Mouse (Mus musculus): ENCODE measurements around the gene Nectin4.
A peak's percentile ranks its signal among the peaks of the same experiment; 100 is the strongest.
"Not testable (repeated sequence)": the region's sequence is repeated elsewhere in the genome, so short reads cannot be mapped to it uniquely, and the experiment has no call there.

Gene Nectin4

DNA sequence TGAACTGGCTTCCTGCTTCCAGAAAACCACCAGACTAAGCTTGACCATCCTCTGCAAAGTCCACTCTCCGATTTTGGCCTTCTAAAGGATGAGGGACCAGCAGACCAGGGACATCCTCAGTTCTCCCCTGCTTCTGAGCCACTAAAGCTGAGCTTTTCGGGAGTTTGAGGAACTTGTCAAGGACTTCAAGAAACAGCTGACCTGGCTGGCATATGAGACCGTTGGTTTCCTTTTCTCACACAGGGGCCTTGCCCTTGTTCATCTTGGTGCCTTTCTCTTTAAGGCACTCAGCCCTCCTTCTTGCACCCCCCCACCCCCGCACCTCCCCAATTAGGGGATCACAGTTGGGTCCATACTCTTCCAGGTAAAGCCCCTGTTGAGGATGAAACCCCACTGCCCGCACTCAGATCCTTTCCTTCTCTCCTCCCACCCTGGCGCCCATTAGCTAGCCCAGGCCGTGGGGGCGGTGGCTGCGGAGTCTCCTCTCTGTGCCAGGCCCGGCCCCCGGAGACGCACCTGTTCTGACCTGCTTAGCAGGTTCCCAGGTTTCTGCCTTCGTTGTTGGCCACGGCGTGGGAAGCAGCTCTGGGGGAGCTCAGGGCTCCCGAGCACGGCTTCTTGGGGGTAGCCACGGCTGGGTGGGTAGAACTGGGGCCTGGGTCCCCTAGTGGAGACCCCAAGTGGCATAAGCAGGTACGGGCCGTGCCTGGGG lies at the start of gene Nectin4:
Gene Nectin4, plus strand, starts transcription at position 255 of the 712 bp plus-strand sequence.
- no peak for DNase-seq

DNA sequence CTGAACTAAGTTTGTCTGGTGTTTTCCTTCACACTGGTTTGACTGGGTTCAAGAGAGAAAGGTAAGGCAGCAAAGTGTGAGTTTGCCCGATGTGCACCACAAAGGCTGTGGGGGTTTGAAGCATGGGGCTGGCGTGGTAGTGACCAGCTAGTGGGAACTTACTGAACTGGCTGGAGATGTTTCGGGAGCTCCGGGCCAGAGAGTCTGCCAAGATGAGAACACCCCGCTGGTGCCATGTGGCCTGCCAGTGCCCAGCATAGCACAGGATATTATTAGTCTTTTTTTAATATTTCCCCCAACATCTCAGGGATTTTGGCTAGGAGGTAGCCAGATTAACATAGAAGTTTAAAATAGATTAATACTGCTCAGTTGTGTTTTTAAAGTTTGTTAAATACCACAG lies 49.7 kb upstream of the Nectin4 start:
- DNase-seq: peak; percentile 81

DNA sequence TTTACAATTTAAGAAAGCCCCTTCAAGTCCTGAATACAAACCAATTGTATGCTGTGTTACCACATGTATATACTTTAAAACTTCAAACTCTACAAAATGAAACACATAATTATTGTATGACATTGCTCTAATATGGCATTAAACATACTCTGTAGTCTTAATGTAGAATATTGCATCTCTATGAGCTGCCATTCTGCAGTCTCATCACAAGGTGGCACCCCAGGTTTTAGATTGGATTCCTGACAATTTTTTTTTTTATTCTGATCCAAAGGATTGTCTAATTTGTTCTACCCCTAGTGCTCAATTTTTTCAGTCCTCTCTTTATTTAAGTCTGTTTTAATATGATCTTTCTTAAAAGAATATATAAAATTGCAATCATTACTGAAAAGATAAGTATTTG lies 48.5 kb upstream of the Nectin4 start:
- no peak for DNase-seq

GRCm38 (mm10) chr1:171322012-171322411 lies 47.9 kb upstream of the Nectin4 start:
- DNase-seq: no peak

GRCm38 (mm10) chr1:171325571-171325970 lies 44.3 kb upstream of the Nectin4 start:
- DNase-seq: no peak

DNA sequence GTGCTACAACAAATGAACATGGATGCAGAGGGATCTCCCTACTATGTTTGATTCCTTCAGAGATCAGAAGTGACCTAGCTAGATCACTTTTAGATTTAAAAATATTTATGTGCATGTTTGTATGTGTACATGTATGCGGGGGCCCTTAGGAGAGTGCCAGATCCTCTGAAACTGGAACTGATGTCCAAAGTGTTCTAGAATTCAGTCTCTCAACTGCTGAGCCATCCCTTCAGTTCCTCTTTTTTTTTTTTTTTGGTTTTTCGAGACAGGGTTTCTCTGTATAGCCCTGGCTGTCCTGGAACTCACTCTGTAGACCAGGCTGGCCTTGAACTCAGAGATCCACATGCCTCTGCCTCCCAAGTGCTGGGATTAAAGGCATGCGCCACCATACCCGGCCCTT lies 43.3 kb upstream of the Nectin4 start:
- DNase-seq: not testable (repeated sequence)

- peak; percentile 37 for DNase-seq
These were observed 41.7 kb upstream of the Nectin4 start for GRCm38 (mm10) chr1:171328244-171328643.

DNA sequence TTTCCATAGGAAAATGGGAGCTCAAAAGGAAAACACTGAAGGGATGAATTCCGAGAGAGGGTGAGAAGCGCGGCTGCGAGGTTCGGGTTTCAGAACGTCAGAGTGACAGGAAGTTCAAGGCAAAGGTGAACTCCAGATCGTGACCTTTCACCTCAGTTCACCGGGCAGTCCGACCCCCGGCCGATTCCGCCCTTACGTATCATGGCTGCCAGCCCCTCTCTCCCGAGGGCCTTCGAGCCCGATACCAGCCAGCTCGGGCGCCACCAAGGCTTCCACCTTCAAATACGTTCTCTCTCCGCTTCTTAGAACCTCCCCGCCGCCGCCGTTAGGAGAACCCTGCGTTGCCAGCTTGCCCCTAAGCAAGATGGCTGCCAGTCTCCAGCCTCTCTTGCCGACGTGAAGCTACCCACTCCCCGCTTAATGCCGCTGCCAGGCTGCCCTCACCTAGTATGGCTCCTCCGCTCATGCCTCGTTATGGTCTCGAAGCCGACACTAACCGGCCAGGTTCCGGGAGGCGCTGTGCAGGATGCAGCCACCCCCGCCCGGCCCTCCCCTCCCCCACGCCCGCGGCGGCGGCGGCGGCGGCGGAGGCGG lies 41.0 kb upstream of the Nectin4 start, which contains the start of gene Dedd:
Gene Dedd, plus strand, starts transcription at position 307 of the 594 bp plus-strand sequence.
- peak; percentile 97 for DNase-seq

DNA sequence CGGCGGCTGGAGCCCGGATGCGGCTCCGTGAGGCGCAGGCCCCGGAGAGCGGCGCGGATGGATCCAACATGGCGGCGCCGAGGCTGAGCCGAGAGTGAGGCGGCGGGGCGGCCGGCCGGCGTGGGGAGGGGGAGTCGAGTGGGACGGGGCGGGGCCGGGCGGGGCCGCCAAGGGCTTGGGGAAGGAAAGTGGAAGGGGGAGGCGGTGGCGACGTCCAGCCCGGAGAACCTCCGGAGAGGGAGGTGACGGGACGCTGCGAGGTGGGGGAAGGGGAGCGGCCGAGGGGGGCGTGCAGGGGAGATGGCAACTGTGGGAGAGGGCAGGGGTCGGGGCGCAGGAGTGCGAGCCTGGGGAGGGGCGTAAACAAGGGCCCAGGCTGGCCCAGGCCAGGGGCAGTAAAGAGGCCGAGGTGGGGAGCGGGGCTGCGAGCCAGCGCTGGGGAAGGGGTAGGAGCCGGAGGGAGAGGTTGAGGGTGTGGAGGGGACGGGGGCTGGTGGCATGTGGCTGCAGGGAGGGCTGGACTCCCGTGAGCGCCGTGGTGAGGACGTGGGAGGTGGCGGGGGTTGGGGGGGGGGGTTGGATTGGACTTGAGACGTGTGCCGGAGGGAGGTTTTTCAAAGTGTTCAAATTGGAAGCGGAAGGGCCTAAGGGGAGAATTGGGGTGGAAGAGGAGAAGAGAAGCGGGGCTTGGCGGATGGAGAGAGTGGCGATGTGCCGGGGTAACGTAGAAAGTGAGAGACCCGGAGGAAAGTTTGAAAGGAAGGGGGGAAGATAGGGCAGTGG lies 40.3 kb upstream of the Nectin4 start:
- peak; percentile 83 for DNase-seq

GRCm38 (mm10) chr1:171330216-171330560 lies 39.7 kb upstream of the Nectin4 start:
- no peak for DNase-seq

DNA sequence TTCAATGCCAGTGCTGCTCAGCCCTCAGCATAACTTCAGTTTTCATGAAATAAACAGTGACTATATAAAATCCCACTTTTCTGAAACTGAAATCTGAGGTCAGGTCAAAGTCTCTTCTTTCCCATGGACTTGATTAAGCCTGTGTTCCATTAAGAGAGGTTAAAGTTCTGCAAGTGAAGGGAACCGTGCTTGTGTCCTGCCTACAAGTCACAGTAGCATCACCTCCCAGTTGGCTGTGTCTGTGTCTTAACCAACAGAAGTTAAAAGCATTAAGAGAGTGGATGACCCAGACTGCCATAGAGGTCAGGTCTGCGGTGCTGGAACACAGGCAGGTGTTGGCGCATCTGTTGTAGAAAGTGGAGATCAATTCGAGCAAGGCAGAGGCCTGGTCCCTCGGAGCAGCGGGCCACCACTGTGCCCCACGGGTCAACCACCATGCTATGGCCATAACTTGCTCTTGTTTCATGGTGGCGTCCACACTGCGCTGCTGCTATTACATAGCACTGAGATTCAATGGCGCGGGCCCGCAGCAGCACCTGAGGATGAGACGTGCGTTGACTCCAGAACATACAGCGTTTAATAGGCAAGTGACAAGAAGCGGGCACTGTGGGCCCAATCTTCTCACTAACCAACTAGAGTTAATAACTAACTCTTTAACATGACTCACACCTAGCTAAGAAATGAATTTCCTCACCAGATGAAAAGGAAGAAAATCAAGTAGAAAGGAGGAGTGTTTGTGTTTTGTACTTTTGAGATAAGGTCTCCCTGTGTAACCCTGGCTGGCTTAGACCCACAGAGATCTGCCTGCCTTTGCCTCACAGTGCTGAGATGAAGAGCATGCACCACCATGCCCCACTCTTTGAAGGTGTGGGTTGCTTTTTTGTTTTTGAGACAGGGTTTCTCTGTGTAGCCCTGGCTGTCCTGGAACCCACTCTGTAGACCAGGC lies 27.4 kb upstream of the Nectin4 start:
- DNase-seq: no peak

DNA sequence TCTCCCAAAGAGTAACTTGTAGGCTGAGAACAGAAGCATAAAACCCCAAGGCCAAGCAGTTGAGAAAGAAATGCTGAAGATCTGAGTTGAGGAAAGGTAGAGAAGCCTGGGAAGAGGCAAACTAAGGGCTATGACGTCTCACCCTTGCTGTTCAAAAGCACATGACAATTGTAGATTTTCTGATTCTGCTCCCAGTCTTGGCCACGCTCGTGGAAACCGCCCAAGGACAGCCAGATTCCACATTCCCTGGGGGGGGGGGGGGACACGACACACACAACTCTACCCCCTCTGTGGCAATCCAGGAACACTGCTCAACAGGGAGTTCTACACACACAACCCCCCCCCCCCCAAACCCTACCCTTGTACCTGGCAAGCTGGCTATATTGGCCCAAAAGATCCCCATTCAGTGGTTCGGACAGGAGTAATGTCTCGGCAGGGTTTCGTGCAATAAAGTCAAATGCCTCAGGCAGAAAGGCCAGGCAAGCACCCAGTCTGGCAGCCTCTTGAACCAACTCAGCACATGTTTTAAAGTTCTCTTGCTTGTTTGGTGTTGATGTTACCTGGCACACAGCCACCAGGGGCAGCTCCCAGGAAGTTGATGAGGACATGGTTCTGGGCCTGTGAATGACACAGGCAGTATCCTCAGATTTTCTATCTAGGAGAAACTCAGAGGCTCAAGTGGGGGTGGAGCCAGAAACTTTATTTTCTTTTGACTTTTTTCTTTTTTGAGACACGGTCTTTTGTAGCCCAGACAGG lies 25.8 kb upstream of the Nectin4 start:
- peak; percentile 53 for DNase-seq

- no peak for DNase-seq
These were observed 25.2 kb upstream of the Nectin4 start for GRCm38 (mm10) chr1:171344715-171345114.

DNA sequence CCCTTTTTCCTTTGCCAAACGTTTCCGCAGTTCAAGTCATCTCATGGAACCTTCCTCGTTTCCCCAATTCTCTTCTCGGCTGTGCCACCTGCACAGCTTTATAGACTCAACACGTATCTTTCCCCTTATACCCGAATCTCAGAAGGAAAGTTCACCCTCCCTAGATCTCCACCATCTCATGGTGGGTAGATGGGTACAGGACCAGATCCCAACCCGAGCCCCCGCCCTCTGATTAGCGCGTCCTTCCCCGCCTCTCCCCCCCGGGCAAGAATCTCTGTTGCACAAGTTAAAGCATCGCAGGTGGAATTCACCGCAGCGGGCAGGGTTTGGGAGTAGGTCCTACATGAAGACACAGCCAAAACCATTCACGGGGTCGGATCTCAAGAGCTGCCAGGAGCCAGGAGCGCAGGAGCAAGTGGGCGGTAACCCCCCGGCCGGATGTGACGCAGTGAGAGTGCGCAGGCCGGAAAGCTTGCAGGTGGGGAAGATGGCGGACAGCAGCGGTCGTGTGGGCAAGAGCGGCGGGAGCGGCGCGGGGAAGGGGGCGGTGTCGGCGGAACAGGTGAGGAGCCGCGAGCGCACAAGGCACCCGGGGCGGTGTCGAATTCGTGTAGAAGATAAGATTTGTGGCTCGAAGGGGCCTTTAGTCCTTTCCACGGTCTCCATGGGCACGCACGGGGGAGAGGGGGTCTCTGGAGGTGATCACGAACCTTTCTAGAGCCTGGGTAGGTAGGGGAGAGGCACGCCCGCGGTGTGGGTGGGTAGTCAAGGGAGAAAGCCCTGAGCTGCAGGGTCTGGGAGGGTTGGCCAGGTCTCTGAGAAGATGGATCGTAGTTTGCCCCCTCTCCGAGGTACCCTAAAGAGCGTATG lies 24.4 kb upstream of the Nectin4 start, which contains the start of the genes Nit1 and Pfdn2:
Gene Nit1, minus strand, starts transcription at position 422 of the 870 bp plus-strand sequence.
Gene Pfdn2, plus strand, starts transcription at position 446 of the 870 bp plus-strand sequence.
- peak; percentile 88 for DNase-seq

- no peak for DNase-seq
These were observed 23.8 kb upstream of the Nectin4 start for GRCm38 (mm10) chr1:171346095-171346450.

DNA sequence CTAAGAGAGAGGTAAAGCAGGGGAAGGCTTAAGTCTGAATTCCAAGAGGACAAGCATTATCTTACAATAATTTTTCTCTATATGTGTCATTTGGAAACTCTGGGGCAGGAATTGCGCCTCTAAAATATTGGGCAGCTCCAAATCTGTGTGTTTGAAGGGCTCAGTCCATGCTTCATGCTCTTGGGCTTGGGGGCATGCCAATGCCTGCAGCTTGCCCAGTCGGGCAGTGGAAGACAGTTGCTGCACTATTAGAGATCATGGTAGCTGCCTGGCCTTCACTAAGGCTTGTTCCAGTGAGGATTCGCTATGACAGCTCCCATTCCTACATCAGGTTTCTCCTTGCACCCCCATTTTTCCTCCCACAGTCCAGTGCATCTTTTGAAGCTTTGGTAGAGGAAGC lies 21.2 kb upstream of the Nectin4 start:
- DNase-seq: no peak

DNA sequence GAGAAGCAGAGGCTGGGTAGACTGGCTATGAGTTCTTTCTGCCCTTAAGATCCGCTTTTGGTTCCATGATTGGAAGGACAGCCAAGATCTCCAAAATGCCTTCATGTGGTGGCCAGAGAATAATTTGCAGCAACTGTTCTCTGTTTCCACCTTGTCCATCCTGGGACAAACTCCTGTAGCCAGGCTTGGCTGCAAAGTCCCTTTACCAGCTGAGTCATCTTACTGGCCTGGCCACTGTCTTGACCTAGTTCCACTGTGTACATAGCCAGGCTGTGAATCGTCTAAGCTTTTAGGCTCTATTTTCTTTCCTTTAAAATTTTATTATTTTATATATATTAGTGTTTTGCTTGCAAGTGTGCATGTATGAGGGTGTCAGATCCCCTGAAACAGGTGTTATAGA lies 20.7 kb upstream of the Nectin4 start:
- DNase-seq: no peak

DNA sequence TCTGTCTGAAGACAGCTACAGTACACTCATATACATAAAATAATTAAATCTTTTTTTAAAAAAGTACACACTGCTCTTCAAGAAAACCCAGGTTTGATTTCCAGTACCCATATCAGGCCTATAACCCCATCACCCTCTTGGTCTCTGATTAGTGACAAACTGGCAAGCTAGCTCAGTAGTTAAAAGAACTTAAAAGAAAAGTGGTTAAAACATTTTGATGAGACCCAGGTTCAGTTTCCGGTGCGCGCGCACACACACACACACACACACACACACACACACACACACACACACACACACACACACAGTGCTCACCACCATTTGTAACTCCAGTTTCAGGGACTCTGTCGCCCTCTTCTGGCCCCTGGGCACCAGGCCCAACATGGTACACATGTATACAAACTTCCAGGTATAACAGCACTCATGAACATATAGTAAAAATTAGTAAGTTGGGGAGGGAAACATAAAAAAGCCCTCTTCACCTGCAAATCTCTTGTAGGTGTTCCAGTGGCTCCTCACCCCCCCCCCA lies 14.0 kb upstream of the Nectin4 start:
- no peak for DNase-seq

GRCm38 (mm10) chr1:171356814-171357213 lies 13.1 kb upstream of the Nectin4 start:
- no peak for DNase-seq

DNA sequence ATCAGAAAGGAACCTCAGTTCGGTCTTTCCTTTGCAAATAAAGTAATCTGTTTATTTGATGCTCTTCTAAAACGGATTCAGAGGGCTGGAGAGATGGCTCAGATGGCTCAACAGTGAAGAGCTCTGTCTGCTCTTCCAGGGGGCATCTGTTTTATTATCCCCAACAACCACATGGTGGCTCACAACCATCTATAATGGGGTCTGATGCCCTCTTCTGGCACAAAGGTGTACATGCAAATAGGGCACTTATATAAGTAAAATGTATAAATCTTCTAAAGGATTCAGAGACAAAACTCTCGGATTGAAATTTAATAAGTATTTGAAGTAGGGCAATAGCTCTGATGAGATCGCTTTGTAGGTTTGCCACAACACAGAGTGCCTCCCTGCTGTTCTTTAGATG lies 11.5 kb upstream of the Nectin4 start:
- peak; percentile 42 for DNase-seq

- no peak for DNase-seq
These were observed 9.6 kb upstream of the Nectin4 start for GRCm38 (mm10) chr1:171360253-171360652.

All from cerebellum, adult 11-12 months (tissue).